Mouse (Mus musculus): Measurements from ENCODE around the gene Cebpb. TPM values are rescaled to one million over a fixed set of nuclear protein-coding genes. Genes with fewer than 3 reads are reported as not detected.
A peak's percentile ranks its signal among the peaks of the same experiment; 100 is the strongest.

The Cebpb gene
- polyA plus RNA-seq, 1 experiment: not detected

- no peak overlapping the region for H3K27ac ChIP-seq (ENCODE audit: insufficient read depth, low read depth, low read length)
- no peak overlapping the region for H3K4me3 ChIP-seq (ENCODE audit: insufficient read depth, low read depth, low read length)
- no peak for TF ChIP-seq POLR2A (IDR thresholded peaks at IDR 0.05; ENCODE audit: insufficient read depth, low read depth, low read length)
- TF ChIP-seq CTCF (IDR thresholded peaks at IDR 0.05; ENCODE audit: insufficient read depth, low read depth, low read length): no peak
- peaks cover 29% of the 10 kb centered on the region for H3K4me1 ChIP-seq (ENCODE audit: control insufficient read depth, insufficient read depth, low read length)
- WGBS: 76% methylated on average over 7 of the region's 7 CpGs
Measured at GRCm38 (mm10) chr2:167652694-167653093, 36.0 kb upstream of the Cebpb start.

GRCm38 (mm10) chr2:167654911-167655600, 33.7 kb upstream of the Cebpb start:
- 84% methylated on average over 10 of the region's 10 CpGs for WGBS
- no peak overlapping the region for H3K27ac ChIP-seq (ENCODE audit: insufficient read depth, low read depth, low read length)
- TF ChIP-seq CTCF (IDR thresholded peaks at IDR 0.05; ENCODE audit: insufficient read depth, low read depth, low read length): no peak
- no peak for TF ChIP-seq POLR2A (IDR thresholded peaks at IDR 0.05; ENCODE audit: insufficient read depth, low read depth, low read length)
- no peak overlapping the region for H3K4me3 ChIP-seq (ENCODE audit: insufficient read depth, low read depth, low read length)
- peaks cover 44% of the 10 kb centered on the region for H3K4me1 ChIP-seq (ENCODE audit: control insufficient read depth, insufficient read depth, low read length)

- no peak for TF ChIP-seq CTCF (IDR thresholded peaks at IDR 0.05; ENCODE audit: insufficient read depth, low read depth, low read length)
- TF ChIP-seq POLR2A (IDR thresholded peaks at IDR 0.05; ENCODE audit: insufficient read depth, low read depth, low read length): no peak
- WGBS: 80% methylated on average over 16 of the region's 16 CpGs
- H3K4me3 ChIP-seq (ENCODE audit: insufficient read depth, low read depth, low read length): no peak overlapping the region; the same call in 1 of the 2 replicates
- H3K27ac ChIP-seq (ENCODE audit: insufficient read depth, low read depth, low read length): 0 out of 2 replicates have a peak overlapping the region, but pooled peaks have one; percentile 2
- H3K4me1 ChIP-seq (ENCODE audit: control insufficient read depth, insufficient read depth, low read length): peaks cover 42% of the 10 kb centered on the region
Measured at GRCm38 (mm10) chr2:167656629-167657478, 31.9 kb upstream of the Cebpb start.

GRCm38 (mm10) chr2:167657973-167658372, 30.7 kb upstream of the Cebpb start:
- WGBS: 90% methylated on average over 4 of the region's 4 CpGs
- H3K4me3 ChIP-seq (ENCODE audit: insufficient read depth, low read depth, low read length): no peak overlapping the region
- no peak for TF ChIP-seq POLR2A (IDR thresholded peaks at IDR 0.05; ENCODE audit: insufficient read depth, low read depth, low read length)
- TF ChIP-seq CTCF (IDR thresholded peaks at IDR 0.05; ENCODE audit: insufficient read depth, low read depth, low read length): no peak

GRCm38 (mm10) chr2:167658712-167659111, 30.0 kb upstream of the Cebpb start:
- WGBS: 83% methylated on average over 11 of the region's 11 CpGs
- Histone ChIP-seq H3K4me3 (ENCODE audit: insufficient read depth, low read depth, low read length) (no peak overlapping the region), H3K27ac (ENCODE audit: insufficient read depth, low read depth, low read length) (no peak overlapping the region), H3K4me1 (ENCODE audit: control insufficient read depth, insufficient read depth, low read length) (peaks cover 43% of the 10 kb centered on the region)
- TF ChIP-seq POLR2A (IDR thresholded peaks at IDR 0.05; ENCODE audit: insufficient read depth, low read depth, low read length): no peak
- TF ChIP-seq CTCF (IDR thresholded peaks at IDR 0.05; ENCODE audit: insufficient read depth, low read depth, low read length): no peak

More at GRCm38 (mm10) chr2:167657973-167658372, 30.7 kb upstream of the Cebpb start:
- peaks cover 44% of the 10 kb centered on the region for H3K4me1 ChIP-seq (ENCODE audit: control insufficient read depth, insufficient read depth, low read length)
- no peak overlapping the region for H3K27ac ChIP-seq (ENCODE audit: insufficient read depth, low read depth, low read length)

- TF ChIP-seq CTCF (IDR thresholded peaks at IDR 0.05; ENCODE audit: insufficient read depth, low read depth, low read length): no peak
- no peak for TF ChIP-seq POLR2A (IDR thresholded peaks at IDR 0.05; ENCODE audit: insufficient read depth, low read depth, low read length)
- Histone ChIP-seq H3K4me1 (ENCODE audit: control insufficient read depth, insufficient read depth, low read length) (peaks cover 43% of the 10 kb centered on the region), H3K4me3 (ENCODE audit: insufficient read depth, low read depth, low read length) (no peak overlapping the region), H3K27ac (ENCODE audit: insufficient read depth, low read depth, low read length) (no peak overlapping the region)
- WGBS: 77% methylated on average over 10 of the region's 10 CpGs
Measured at GRCm38 (mm10) chr2:167659177-167659846, 29.4 kb upstream of the Cebpb start.

GRCm38 (mm10) chr2:167659847-167660610, 28.7 kb upstream of the Cebpb start:
- H3K27ac ChIP-seq (ENCODE audit: insufficient read depth, low read depth, low read length): no peak overlapping the region
- H3K4me1 ChIP-seq (ENCODE audit: control insufficient read depth, insufficient read depth, low read length): peaks cover 41% of the 10 kb centered on the region
- H3K4me3 ChIP-seq (ENCODE audit: insufficient read depth, low read depth, low read length): peak overlapping the region; percentile 98
- TF ChIP-seq POLR2A (IDR thresholded peaks at IDR 0.05; ENCODE audit: insufficient read depth, low read depth, low read length) (no peak), CTCF (IDR thresholded peaks at IDR 0.05; ENCODE audit: insufficient read depth, low read depth, low read length) (no peak)
- WGBS: 19% methylated on average over 13 of the region's 13 CpGs

GRCm38 (mm10) chr2:167660611-167660971, 28.1 kb upstream of the Cebpb start:
- H3K27ac ChIP-seq (ENCODE audit: insufficient read depth, low read depth, low read length): no peak overlapping the region
- H3K4me1 ChIP-seq (ENCODE audit: control insufficient read depth, insufficient read depth, low read length): peaks cover 41% of the 10 kb centered on the region
- WGBS: under 1% methylated on average over 12 of the region's 12 CpGs
- peak overlapping the region; percentile 98 for H3K4me3 ChIP-seq (ENCODE audit: insufficient read depth, low read depth, low read length)
- TF ChIP-seq POLR2A (IDR thresholded peaks at IDR 0.05; ENCODE audit: insufficient read depth, low read depth, low read length) (no peak), CTCF (IDR thresholded peaks at IDR 0.05; ENCODE audit: insufficient read depth, low read depth, low read length) (no peak)

Measured in olfactory bulb, adult 2 months (tissue).